Mouse (Mus musculus) colon, adult 2 months (tissue): ENCODE data around the gene Wfdc13. TPM values are rescaled to one million over a fixed set of nuclear protein-coding genes. Genes with fewer than 3 reads are reported as not detected.

Experiments
- polyA plus RNA-seq: library from polyadenylated mRNA; depleted of rRNA; stranded (reverse); fragments of >200 nt; gene quantifications from 2 replicates; pipeline ENCODE4 v1.2.3, GENCODE M21; 2012; rRNA removed

Wfdc13 gene
- polyA plus RNA-seq, result 0.28 and 0.73 TPM in 2 replicates

GRCm38 (mm10) chr2:164684807-164685206 lies at the start of gene Wfdc13:
Gene Wfdc13 (plus strand): TSS chr2:164685107.

GRCm38 (mm10) chr2:164638696-164639095 lies 46.2 kb upstream of the Wfdc13 start, which contains the start of gene Wfdc16:
Gene Wfdc16 (minus strand): TSS chr2:164638796.

GRCm38 (mm10) chr2:164655858-164656257 lies 29.0 kb upstream of the Wfdc13 start, which contains the start of gene Wfdc10:
Gene Wfdc10 (plus strand): TSS chr2:164656046.

GRCm38 (mm10) chr2:164656483-164656882 lies 28.4 kb upstream of the Wfdc13 start, which contains the start of gene Wfdc9:
Gene Wfdc9 (minus strand): TSS chr2:164656583.

GRCm38 (mm10) chr2:164673987-164674386 lies 10.9 kb upstream of the Wfdc13 start, which contains the start of gene Wfdc11:
Gene Wfdc11 (minus strand): TSS chr2:164674087.

GRCm38 (mm10) chr2:164698201-164698600 lies 13.3 kb downstream of the Wfdc13 start, which contains the start of gene Spint4:
Gene Spint4 (plus strand): TSS chr2:164698501.

GRCm38 (mm10) chr2:164715005-164715404 lies 30.1 kb downstream of the Wfdc13 start, which contains the start of gene Spint5:
Gene Spint5 (plus strand): TSS chr2:164715305.

Other genes starting within 250 kb of the Wfdc13 start
- gene Sdc4, start 241.2 kb upstream of the Wfdc13 start, polyA plus RNA-seq, result 107 and 113 TPM in 2 replicates
- gene Sys1, start 228.1 kb upstream of the Wfdc13 start, polyA plus RNA-seq, result 163 and 226 TPM in 2 replicates
- gene Gm20458, start 224.1 kb upstream of the Wfdc13 start, polyA plus RNA-seq, result 59.6 and 66.8 TPM in 2 replicates
- not detected in 2 replicates for gene Trp53tg5, start 211.4 kb upstream of the Wfdc13 start, polyA plus RNA-seq
- gene Dbndd2, start 199.0 kb upstream of the Wfdc13 start, polyA plus RNA-seq, result 73.3 and 88.5 TPM in 2 replicates
- gene Pigt, start 187.6 kb upstream of the Wfdc13 start, polyA plus RNA-seq, result 181 and 196 TPM in 2 replicates
- gene Wfdc2, start 122.7 kb upstream of the Wfdc13 start, polyA plus RNA-seq, result 715 and 811 TPM in 2 replicates
- not detected in 2 replicates for gene Spint3, start 111.6 kb upstream of the Wfdc13 start, polyA plus RNA-seq
- gene Wfdc6a, start 99.7 kb upstream of the Wfdc13 start, polyA plus RNA-seq, result 0.16 TPM in 2 replicates
- gene Eppin, start 91.5 kb upstream of the Wfdc13 start, polyA plus RNA-seq, result not detected in 2 replicates
- gene Wfdc6b, start 71.6 kb upstream of the Wfdc13 start, polyA plus RNA-seq, result 0.15 TPM in 1 of 2 replicates, not detected in the other
- 0.31 and 0.35 TPM in 2 replicates for gene Wfdc8, start 71.5 kb upstream of the Wfdc13 start, polyA plus RNA-seq
- 0.13 and 0.16 TPM in 2 replicates for gene Wfdc16, start 46.3 kb upstream of the Wfdc13 start, polyA plus RNA-seq
- not detected in 2 replicates for gene Wfdc10, start 29.1 kb upstream of the Wfdc13 start, polyA plus RNA-seq
- not detected in 2 replicates for gene Wfdc9, start 28.5 kb upstream of the Wfdc13 start, polyA plus RNA-seq
- not detected in 2 replicates for gene Wfdc11, start 11.0 kb upstream of the Wfdc13 start, polyA plus RNA-seq
- not detected in 2 replicates for gene Spint4, start 13.4 kb downstream of the Wfdc13 start, polyA plus RNA-seq
- not detected in 2 replicates for gene Spint5, start 30.2 kb downstream of the Wfdc13 start, polyA plus RNA-seq
- 0.28 and 0.84 TPM in 2 replicates for gene Wfdc3, start 60.8 kb downstream of the Wfdc13 start, polyA plus RNA-seq
- gene Dnttip1, start 60.9 kb downstream of the Wfdc13 start, polyA plus RNA-seq, result 60.0 and 89.4 TPM in 2 replicates
- 65.5 and 79.7 TPM in 2 replicates for gene Ube2c, start 84.8 kb downstream of the Wfdc13 start, polyA plus RNA-seq
- gene Tnnc2, start 94.9 kb downstream of the Wfdc13 start, polyA plus RNA-seq, result not detected in 2 replicates
- gene Snx21, start 100.7 kb downstream of the Wfdc13 start, polyA plus RNA-seq, result 34.1 and 41.6 TPM in 2 replicates
- 134 and 139 TPM in 2 replicates for gene Acot8, start 119.8 kb downstream of the Wfdc13 start, polyA plus RNA-seq
- gene Zswim3, start 120.0 kb downstream of the Wfdc13 start, polyA plus RNA-seq, result 3.4 and 3.5 TPM in 2 replicates
- gene Zswim1, start 137.6 kb downstream of the Wfdc13 start, polyA plus RNA-seq, result 10.5 and 11.5 TPM in 2 replicates
- gene Spata25, start 143.4 kb downstream of the Wfdc13 start, polyA plus RNA-seq, result not detected in 2 replicates
- 320 and 357 TPM in 2 replicates for gene Ctsa, start 147.8 kb downstream of the Wfdc13 start, polyA plus RNA-seq
- 5.2 and 7.2 TPM in 2 replicates for gene Neurl2, start 148.3 kb downstream of the Wfdc13 start, polyA plus RNA-seq
- gene Pltp, start 172.6 kb downstream of the Wfdc13 start, polyA plus RNA-seq, result 82.0 and 82.9 TPM in 2 replicates
- 29.5 and 36.3 TPM in 2 replicates for gene Pcif1, start 194.2 kb downstream of the Wfdc13 start, polyA plus RNA-seq
- gene Zfp335, start 226.7 kb downstream of the Wfdc13 start, polyA plus RNA-seq, result 34.2 and 35.7 TPM in 2 replicates